Mouse (Mus musculus) B cell, adult (primary cell): ENCODE results near the gene Ccdc126. TPM values are rescaled to one million over a fixed set of nuclear protein-coding genes. Genes with fewer than 3 reads are reported as not detected.

Experiments
- total RNA-seq: library from RNA; stranded (reverse); gene quantifications from 4 replicates; pipeline ENCODE4 v1.2.4, GENCODE M21; 2023; ENCODE audit not compliant: inconsistent age

Ccdc126 gene
- total RNA-seq, result 2.1 to 4.2 TPM (median 2.6 TPM) in 4 replicates

GRCm38 (mm10) chr6:49318966-49319594, at the start of gene Ccdc126:
Gene Ccdc126, plus strand, starts transcription at chr6:49319274.

GRCm38 (mm10) chr6:49367159-49368054, 48.3 kb downstream of the Ccdc126 start, which contains the start of gene Fam221a:
Gene Fam221a, plus strand, starts transcription at chr6:49367739.

Other genes with a start within 250 kb of the Ccdc126 start
- gene Malsu1, start 245.5 kb upstream of the Ccdc126 start, total RNA-seq, result 39.9 to 52.0 TPM (median 48.0 TPM) in 4 replicates
- 1.1 to 2.7 TPM (median 1.5 TPM) in 4 replicates for gene Igf2bp3, start 104.3 kb upstream of the Ccdc126 start, total RNA-seq
- gene Tra2a, start 55.2 kb upstream of the Ccdc126 start, total RNA-seq, result 211 to 223 TPM (median 214 TPM) in 4 replicates
- gene Fam221a, start 48.5 kb downstream of the Ccdc126 start, total RNA-seq, result 1.2 to 2.4 TPM (median 2.0 TPM) in 4 replicates
- gene Stk31, start 76.3 kb downstream of the Ccdc126 start, total RNA-seq, result 0.19 TPM in 1 of 4 replicates, not detected in the others